Mouse (Mus musculus) urinary bladder, postnatal 36 days (tissue): ENCODE results near the gene Slfn1.
"Not testable (repeated sequence)": the region's sequence is repeated elsewhere in the genome, so short reads cannot be mapped to it uniquely, and the experiment has no call there.

Experiments
- DNase-seq, 2 experiments: peaks; one replicate each; pipeline ENCODE4 v3.0.0; 2022; ENCODE audit warnings: low spot score in 2 of 2, mixed read lengths in 1 of 2

Gene Slfn1

DNA sequence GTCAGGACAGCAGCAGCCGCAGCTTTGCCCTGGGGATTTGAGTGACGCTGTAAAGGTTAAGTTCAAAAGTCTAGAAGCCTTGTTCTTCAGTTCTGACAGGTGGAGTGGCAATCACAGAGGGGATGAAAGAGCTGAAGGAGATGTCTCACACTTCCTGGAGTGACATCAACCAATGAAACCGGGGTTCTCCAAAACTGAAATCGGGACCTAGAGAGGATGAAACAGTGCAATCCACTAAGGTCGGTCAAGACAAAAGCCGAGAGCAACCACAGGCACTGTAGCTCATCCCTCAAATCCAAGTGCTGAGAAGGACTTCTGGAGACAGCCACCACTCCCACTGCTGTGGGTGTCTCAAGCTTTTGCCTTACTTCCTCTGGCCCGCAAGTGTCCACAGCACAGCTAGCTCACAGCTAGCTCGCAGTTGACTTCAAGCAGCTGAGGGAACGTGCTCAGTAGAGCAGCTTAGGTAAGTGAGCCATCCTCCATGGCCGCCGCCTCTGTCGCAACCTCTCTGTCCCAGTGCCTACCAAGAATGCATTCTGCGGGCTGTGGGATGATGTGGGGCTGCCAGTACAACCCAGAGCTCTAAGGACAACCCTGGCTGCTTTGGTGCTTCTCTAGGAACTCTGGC lies at the start of gene Slfn1:
Gene Slfn1 (plus strand): TSS at position 253 of the 631 bp plus-strand sequence.
- no peak for DNase-seq

DNA sequence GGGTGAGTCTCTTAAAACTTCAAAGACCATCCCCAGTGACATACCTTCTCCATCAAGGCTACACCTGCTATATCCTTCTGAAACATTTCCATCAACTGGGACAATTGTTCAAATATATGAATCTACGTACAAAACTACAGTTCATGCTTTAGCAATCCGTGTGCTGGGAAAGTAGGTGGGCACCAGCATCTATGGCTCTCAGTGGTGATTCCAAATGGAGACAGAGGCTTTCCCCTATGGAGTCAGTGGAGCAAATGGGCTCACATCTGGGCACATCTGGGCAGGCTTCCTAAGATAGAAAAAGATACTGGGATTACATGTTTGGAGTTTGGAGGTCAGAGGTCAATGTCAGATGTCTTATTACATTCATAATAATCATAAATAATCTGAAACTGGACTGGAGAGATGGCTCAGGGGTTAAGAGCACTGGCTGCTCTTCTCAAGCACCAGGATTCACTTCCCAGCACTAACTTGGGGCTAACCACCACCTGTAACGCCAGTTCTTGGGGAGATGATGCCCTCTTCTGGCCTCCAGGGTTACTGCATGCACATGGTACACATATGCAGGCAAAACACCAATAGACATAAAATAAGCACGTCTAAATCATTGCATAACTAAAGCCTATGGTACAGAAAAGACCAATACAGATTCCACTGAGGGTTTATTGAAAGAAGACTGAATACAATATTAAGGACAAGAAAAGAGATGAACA lies 48.5 kb upstream of the Slfn1 start:
- no peak for DNase-seq

DNA sequence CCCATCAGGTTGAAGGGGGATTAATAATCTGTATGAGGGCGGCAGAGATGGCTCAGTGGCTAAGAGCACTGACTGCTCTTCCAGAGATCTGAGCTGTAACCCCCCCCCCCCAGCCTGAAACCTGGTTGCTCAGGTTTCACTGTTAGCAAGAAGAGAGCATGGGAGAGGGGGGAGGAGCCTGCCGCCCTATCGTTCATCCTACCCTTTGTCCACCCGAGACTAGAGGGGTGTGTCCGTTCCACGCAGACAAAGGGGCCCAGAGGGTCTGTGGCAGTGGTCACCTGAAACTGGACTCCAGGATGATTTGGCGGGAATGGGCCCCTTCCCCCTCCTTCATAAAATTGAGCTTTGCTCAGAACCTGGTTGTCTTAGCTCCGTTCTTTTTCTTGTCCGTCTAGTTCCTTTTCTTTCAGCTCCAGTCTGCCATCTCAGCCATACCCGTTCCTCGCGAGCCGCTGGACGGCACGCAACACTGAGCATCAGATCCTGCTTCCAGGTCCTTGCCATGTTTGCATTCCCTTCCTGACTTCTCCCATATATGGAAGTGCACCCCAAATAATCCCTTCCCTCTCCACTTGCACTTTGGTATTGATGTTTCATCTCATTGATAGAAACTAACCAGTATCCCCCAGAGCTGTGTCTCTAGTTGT lies 46.2 kb upstream of the Slfn1 start:
- DNase-seq, result no peak

DNA sequence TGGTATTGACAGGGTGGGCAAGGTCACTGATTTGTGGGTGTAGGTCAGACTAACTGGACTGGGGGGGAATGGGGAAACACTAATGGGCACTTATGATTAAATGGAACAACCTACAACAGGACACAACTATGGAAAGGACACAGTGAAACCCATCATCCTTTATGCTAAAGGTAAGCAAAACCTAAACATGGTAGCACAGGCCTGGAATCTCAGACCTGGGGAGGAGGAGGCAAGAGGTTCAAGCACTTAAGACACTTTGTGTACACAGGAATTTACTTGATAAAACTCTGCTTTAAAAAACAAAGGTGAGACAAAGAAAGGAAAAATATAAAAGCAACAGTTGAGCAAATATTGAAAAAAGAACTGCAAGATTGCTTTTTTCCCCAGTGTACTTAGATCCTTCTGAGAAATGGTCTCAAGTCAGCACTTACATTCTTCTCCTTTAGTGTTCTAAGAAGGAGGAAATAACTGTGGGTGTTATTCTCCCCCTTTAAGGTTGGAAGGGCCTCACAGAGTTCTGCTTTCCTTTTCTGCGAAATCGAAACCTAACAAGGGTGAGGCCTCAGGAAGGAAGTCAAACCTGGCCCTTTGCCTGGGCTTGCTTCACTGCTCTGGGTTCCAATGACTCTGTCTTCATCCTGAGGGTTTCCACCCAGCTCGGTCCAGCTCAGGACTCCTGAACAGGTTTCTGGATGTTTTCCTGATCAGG lies 38.8 kb upstream of the Slfn1 start:
- peak; percentile 66 to 78 for DNase-seq

DNA sequence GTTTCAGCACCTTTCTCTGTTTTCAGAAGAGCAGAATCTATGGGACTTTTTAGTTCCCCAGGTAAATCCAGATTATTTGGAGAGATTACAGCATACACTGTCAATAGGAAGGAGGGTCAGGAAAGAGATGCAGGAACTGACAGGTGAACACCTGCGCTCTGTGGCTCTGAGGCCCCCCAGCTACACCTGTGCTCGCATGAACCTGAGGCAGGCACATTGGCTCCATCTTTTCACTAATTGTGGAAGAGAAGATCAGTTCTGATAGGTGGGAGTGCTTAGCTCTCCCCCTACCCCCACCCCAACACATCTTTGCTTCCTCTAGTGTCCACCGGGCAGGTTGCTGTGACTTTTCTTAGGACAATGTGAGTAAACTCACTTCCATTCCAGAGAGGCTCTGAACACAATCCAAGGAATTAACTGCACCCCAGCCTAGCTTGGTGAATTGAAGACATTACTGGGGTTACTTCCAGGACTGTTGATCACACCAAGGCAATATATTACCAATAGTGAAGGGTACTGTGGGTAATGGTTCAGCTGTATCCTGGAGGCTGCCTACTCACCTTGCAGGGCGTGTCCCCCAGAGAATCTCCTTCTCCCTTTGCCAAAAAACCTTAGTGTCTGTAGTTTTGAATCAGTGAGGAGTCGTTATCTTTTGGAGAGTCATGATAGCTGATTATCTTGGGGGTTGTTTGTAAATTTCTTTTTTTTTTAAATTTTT lies 38.1 kb upstream of the Slfn1 start:
- DNase-seq, result no peak

DNA sequence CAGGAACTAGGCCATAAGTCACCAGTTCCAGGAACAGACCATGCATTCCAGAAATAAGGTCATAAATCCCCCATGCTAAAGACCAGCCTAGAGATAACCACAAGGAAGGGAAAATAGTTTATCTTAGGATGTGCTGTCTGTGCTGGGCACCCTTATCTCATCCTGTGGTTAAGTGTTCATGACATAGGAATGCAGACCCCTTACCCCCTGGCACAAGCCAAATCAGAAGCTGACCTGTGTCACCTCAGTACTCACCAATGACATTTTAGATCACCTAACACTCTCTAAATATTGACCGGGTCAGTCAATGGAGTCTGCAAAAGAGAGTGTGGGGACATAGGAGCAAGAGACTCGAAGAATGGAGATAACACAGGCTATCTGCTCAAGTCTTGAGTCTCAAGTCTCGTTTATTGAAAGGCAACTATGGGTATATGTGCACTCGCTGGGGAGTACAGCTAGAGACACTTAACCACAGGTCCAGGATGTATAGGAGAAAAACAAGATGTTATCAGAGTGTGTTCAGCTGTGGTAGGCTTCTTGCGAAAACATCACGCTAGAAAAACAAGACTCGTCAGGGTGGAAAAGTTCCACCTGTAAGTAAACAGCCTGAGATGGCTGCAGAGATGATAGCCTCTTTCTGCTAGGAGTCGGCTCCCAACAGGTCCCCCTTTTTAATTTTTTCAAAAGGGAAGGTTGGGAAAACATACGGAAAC lies 37.0 kb upstream of the Slfn1 start:
- DNase-seq, result no peak

DNA sequence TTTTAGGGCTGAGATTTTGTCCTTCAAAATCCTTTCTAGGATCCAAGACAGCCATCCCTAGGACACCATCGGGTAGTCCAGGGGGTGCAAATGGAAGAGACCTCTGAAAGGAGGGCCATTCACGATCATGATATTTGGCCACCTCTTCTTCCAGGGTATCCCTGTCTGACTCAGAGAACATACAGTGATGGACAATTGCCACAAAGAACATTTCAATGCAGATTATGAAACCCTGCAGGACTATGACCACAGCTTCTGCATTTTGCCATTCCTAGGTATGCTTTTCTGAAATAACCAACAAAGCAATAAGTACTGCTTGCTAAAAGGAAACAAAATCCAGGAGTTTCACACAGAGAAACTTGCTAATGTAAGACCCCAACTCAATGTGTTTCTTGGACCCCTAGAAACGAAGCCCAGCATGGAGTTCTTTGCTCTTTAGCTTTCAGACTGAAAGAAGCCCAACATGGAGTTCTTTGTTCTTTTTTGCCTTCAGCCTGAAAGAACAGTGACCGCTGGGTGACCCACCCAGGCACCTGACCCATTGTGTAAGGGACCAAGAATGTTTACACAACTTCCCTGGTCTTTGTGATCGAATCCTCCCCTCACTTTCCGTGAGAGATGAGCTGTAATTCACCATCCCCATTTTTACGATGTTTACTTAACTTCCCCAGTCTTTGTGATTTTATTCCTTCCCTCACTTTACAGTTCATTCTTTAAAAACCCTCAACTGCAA lies 33.7 kb upstream of the Slfn1 start:
- no peak for DNase-seq

DNA sequence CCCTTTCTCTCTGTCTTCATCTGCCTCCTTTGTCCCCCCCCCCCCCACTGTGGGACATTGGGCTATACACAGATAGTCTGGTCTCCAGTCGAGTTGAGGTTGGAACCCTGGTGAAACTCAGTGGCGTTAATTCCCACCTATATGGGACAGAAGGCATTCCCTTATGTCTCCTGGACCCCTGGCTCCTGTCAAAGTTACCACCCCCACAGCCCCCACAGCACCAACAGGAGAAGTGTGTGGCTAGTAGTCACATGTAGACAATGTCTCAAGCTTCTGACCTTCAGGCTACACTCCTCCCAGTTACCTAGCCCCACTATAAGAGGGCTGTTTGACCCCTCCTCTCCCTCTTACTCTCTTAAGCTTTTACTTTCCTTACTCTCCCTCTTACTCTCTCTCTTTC lies 32.5 kb upstream of the Slfn1 start:
- no peak for DNase-seq

DNA sequence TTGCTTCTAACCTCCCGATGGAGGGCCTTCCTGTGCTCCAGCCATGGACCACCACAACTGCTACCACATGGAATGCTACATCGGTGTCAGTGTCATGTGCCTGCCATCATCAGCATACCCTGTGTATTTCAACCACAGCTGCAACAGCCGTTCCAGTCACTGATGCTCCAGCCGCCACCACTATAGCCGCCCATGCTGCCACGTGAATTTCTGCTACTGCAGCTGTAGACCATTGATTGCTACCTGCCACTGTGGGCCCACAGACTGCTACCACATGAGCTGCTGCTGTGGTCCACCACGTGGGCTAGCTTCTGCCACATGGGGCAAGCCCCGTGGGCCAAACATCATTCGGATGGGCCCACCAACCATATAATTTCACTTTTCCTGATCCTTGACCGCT lies 31.9 kb upstream of the Slfn1 start:
- no peak for DNase-seq

DNA sequence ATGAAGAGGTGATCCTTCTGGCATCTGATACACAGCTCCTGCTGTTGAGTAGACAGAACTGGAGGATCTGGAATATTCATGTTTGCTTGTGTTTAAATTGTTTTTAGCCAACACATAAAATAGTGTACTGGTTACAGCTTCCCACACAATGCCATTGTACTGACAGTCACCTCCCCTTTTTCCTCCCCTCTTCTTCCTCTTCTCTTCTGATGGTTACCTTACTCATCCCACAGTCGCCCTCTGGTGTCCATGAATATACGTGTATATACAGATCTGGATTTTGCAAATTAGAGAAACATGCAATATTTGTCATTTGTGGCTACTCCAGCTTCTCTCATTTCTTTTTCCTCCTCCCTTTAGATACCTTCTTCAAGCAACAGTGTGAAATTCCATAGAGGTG lies 1.5 kb upstream of the Slfn1 start:
- no peak for DNase-seq

DNA sequence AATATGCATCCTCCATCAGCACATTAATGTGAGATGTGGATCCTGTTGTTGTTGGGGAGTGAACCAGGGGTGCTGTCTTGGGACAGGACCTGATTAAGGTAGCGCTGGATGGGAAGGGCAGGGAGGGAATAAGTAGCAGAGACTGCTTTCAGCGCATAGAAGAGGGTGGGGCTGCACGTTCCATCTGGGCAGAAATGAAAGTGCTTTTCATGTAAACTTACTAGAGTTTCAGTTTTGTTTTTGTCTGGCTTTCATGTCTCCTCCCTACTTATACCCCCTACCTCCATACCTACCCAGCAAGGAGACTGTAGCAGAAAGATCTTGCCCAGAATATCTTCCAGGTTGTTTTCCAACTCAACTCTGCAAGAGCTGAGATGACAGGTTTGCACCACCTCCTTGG lies 1.4 kb downstream of the Slfn1 start:
- no peak for DNase-seq

DNA sequence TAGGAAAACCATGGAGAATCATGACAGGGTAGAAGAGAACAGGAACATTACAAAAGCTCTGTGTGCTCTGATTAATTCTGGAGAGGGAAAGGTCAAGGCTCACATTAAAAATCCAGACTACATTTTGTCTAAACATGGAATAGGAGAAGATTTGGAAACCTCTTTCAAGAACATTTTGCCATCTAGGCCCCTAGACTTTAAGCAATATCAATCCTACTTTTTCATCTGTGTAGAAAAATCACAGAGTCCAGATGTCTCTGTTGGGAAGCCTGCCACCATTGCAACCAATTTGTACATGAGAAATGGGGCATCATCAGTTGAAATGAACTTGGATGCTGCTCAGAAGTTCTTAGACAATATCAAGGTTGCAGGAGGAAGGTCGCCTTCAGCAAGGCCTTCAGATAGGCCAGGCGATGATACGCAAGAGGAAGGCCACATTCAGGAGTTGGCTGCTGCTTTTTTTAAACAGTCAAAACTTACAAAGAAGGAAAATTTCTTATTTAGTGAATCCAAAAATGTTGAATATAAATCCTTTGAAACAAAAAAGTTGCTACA lies 4.6 kb downstream of the Slfn1 start:
- DNase-seq, result no peak

DNA sequence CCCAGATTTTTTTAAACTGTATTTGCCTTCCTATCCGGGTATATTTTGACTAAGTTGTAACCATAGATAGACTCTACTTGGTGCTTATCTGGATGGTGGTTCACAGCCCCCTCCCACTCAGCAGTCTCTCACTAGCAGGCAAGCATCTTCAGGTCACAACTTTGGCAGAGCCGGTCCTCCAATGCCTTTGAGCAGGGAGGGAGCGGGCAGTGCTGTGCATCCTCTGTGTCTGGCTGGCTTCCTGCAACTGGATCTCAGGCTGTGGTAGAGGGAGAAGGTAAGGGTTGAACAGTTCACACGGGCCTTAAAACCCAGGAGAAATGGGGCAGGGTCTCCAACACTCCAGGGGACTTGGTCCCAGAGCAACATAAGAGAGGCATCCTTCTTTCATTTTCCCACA lies 6.5 kb downstream of the Slfn1 start:
- no peak for DNase-seq

DNA sequence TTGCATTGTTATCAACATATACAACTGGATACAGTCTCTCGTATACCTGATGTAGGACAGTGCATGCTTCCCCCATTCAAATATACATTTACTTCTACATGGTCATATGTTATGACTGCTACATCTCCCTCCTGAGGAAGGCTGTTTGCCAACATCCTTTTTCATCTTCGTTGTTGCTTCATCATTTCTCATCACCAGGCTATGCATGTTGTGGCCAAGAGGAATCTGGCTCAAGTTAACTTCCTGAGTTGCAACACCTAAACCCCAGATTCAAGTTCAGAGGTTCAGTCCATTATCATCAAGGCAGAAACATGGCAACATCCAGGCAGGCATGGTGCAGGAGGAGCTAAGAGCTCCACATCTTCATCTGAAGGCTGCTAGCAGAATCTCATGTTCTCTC lies 8.3 kb downstream of the Slfn1 start:
- no peak for DNase-seq

DNA sequence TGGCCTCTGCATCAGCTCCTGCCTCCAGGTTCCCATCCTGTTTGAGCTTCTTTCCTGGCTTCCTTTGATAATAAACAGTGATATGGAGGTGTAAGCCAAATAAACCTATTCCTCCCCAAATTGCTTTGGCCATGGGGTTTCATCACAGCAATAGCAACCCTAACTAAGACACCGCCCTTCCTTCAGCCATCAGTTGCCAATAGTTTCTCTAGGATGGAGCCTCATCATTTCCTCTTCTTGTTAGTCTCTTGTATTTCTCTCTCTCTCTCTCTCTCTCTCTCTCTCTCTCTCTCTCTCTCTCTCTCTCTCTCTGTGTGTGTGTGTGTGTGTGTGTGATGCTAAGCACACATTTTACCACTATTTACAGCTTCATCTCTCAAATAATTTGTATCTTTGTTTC lies 9.0 kb downstream of the Slfn1 start:
- DNase-seq, result not testable (repeated sequence)

DNA sequence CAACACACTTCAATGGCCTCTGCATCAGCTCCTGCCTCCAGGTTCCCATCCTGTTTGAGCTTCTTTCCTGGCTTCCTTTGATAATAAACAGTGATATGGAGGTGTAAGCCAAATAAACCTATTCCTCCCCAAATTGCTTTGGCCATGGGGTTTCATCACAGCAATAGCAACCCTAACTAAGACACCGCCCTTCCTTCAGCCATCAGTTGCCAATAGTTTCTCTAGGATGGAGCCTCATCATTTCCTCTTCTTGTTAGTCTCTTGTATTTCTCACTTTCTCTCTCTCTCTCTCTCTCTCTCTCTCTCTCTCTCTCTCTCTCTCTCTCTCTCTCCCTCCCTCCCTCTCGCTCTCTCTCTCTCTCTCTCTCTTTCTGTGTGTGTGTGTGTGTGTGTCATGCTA lies 20.6 kb downstream of the Slfn1 start:
- DNase-seq, result not testable (repeated sequence)

DNA sequence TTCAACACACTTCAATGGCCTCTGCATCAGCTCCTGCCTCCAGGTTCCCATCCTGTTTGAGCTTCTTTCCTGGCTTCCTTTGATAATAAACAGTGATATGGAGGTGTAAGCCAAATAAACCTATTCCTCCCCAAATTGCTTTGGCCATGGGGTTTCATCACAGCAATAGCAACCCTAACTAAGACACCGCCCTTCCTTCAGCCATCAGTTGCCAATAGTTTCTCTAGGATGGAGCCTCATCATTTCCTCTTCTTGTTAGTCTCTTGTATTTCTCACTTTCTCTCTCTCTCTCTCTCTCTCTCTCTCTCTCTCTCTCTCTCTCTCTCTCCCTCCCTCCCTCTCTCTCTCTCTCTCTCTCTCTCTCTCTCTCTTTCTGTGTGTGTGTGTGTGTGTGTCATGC lies 32.3 kb downstream of the Slfn1 start:
- not testable (repeated sequence) for DNase-seq
